Mouse (Mus musculus) liver, embryonic 18 days (tissue): ENCODE results near the gene Gm3250. TPM values are rescaled to one million over a fixed set of nuclear protein-coding genes. Genes with fewer than 3 reads are reported as not detected.

Experiments
- polyA plus RNA-seq: library from polyadenylated mRNA; depleted of rRNA; stranded (reverse); fragments of >200 nt; gene quantifications from 2 replicates; pipeline ENCODE4 v1.2.3, GENCODE M21; 2012; rRNA removed

Gene Gm3250
- polyA plus RNA-seq: not detected in 2 replicates

GRCm38 (mm10) chr10:77782442-77782841, at the start of gene Gm3250:
Gm3250 (minus strand) TSS chr10:77782542.

GRCm38 (mm10) chr10:77826951-77827350, 44.6 kb upstream of the Gm3250 start, which contains the start of gene Krtap10-4:
Krtap10-4 (minus strand) TSS chr10:77827095.

GRCm38 (mm10) chr10:77814382-77814781, 32.0 kb upstream of the Gm3250 start, which contains the start of gene Gm2696:
Gm2696 (plus strand) TSS chr10:77814682.

GRCm38 (mm10) chr10:77811743-77812142, 29.4 kb upstream of the Gm3250 start, which contains the start of gene Gm9507:
Gm9507 (minus strand) TSS chr10:77811843.

GRCm38 (mm10) chr10:77798921-77799508, 16.7 kb upstream of the Gm3250 start, which contains the start of gene Gm19668:
Gm19668 (minus strand) TSS chr10:77799133.

GRCm38 (mm10) chr10:77794976-77795375, 12.6 kb upstream of the Gm3250 start, which contains the start of gene Gm9639:
Gm9639 (minus strand) TSS chr10:77795076.

GRCm38 (mm10) chr10:77787876-77788275, 5.5 kb upstream of the Gm3250 start, which contains the start of gene Gm7137:
Gm7137 (minus strand) TSS chr10:77788200.

GRCm38 (mm10) chr10:77776844-77777243, 5.5 kb downstream of the Gm3250 start, which contains the start of gene Gm7138:
Gm7138 (minus strand) TSS chr10:77776944.

GRCm38 (mm10) chr10:77771225-77771624, 11.1 kb downstream of the Gm3250 start, which contains the start of gene Gm3238:
Gm3238 (minus strand) TSS chr10:77771325.

GRCm38 (mm10) chr10:77759582-77759981, 22.8 kb downstream of the Gm3250 start, which contains the start of gene Gm3233:
Gm3233 (minus strand) TSS chr10:77759682.

GRCm38 (mm10) chr10:77751254-77751653, 31.1 kb downstream of the Gm3250 start, which contains the start of gene Gm9736:
Gm9736 (minus strand) TSS chr10:77751354.

GRCm38 (mm10) chr10:77741924-77742688, 40.2 kb downstream of the Gm3250 start, which contains the start of gene Gm18596:
Gm18596 (minus strand) TSS chr10:77742638.

Other genes with a start within 250 kb of the Gm3250 start
- gene Pttg1ip, start 200.8 kb downstream of the Gm3250 start, polyA plus RNA-seq: 77.8 TPM in 2 replicates
- gene Sumo3, start 176.4 kb downstream of the Gm3250 start, polyA plus RNA-seq: 123 and 134 TPM in 2 replicates
- gene Gm49325, start 176.3 kb downstream of the Gm3250 start, polyA plus RNA-seq: 0.16 TPM in 1 of 2 replicates, not detected in the other
- gene Ube2g2, start 160.3 kb downstream of the Gm3250 start, polyA plus RNA-seq: 22.9 and 27.2 TPM in 2 replicates
- gene Tspear, start 96.0 kb downstream of the Gm3250 start, polyA plus RNA-seq: 0.10 and 0.12 TPM in 2 replicates
- gene Gm19402, start 91.8 kb downstream of the Gm3250 start, polyA plus RNA-seq: not detected in 2 replicates
- not detected in 2 replicates for gene Gm9508, start 85.3 kb downstream of the Gm3250 start, polyA plus RNA-seq
- not detected in 2 replicates for gene Gm10272, start 75.9 kb downstream of the Gm3250 start, polyA plus RNA-seq
- gene Gm10024, start 71.1 kb downstream of the Gm3250 start, polyA plus RNA-seq: not detected in 2 replicates
- not detected in 2 replicates for gene Gm10142, start 66.7 kb downstream of the Gm3250 start, polyA plus RNA-seq
- not detected in 2 replicates for gene Krtap12-1, start 61.9 kb downstream of the Gm3250 start, polyA plus RNA-seq
- not detected in 2 replicates for gene Gm10100, start 56.1 kb downstream of the Gm3250 start, polyA plus RNA-seq
- gene Gm18596, start 39.9 kb downstream of the Gm3250 start, polyA plus RNA-seq: not detected in 2 replicates
- not detected in 2 replicates for gene Gm9736, start 31.2 kb downstream of the Gm3250 start, polyA plus RNA-seq
- not detected in 2 replicates for gene Gm3233, start 22.9 kb downstream of the Gm3250 start, polyA plus RNA-seq
- not detected in 2 replicates for gene Gm3238, start 11.2 kb downstream of the Gm3250 start, polyA plus RNA-seq
- gene Gm7138, start 5.6 kb downstream of the Gm3250 start, polyA plus RNA-seq: not detected in 2 replicates
- not detected in 2 replicates for gene Gm7137, start 5.7 kb upstream of the Gm3250 start, polyA plus RNA-seq
- gene Gm9639, start 12.5 kb upstream of the Gm3250 start, polyA plus RNA-seq: not detected in 2 replicates
- gene Gm19668, start 16.6 kb upstream of the Gm3250 start, polyA plus RNA-seq: not detected in 2 replicates
- not detected in 2 replicates for gene Gm9507, start 29.3 kb upstream of the Gm3250 start, polyA plus RNA-seq
- not detected in 2 replicates for gene Gm2696, start 32.1 kb upstream of the Gm3250 start, polyA plus RNA-seq
- not detected in 2 replicates for gene Krtap10-4, start 44.6 kb upstream of the Gm3250 start, polyA plus RNA-seq
- gene Krtap10-10, start 53.4 kb upstream of the Gm3250 start, polyA plus RNA-seq: not detected in 2 replicates
- not detected in 2 replicates for gene Gm36176, start 64.3 kb upstream of the Gm3250 start, polyA plus RNA-seq
- not detected in 2 replicates for gene Gm10318, start 70.3 kb upstream of the Gm3250 start, polyA plus RNA-seq
- gene Gm3285, start 79.4 kb upstream of the Gm3250 start, polyA plus RNA-seq: not detected in 2 replicates
- gene Lrrc3, start 120.0 kb upstream of the Gm3250 start, polyA plus RNA-seq: 17.4 and 18.2 TPM in 2 replicates
- gene Trpm2, start 188.0 kb upstream of the Gm3250 start, polyA plus RNA-seq: 9.9 and 16.6 TPM in 2 replicates
- gene 1810043G02Rik, start 196.0 kb upstream of the Gm3250 start, polyA plus RNA-seq: 4.6 and 5.0 TPM in 2 replicates
- gene Pfkl, start 227.5 kb upstream of the Gm3250 start, polyA plus RNA-seq: 52.9 and 54.7 TPM in 2 replicates